Comparison of ENCODE assay signal across 10 mouse cellular contexts in genomic region chr10:41933536-41933935, GRCm38 (mm10).
DNase-seq lines count a peak whose midpoint lies in the region; ATAC-seq and TF ChIP-seq lines count a peak whose summit lies in the region.
"Had no signal": no experiment of that assay in that cellular context is flagged by ENCODE, and none has a peak within 500 bp of the region (broad histone marks: within the 10 kb centered on the region; RNA-seq: fewer than 3 reads in every experiment).

No protein-coding gene starts in this region.

- no peaks in the 10 kb centered on the region for H3K9me3 ChIP-seq in heart, embryonic 13.5 days
- H3K9me3 ChIP-seq: embryonic facial prominence, embryonic 15.5 days; lung, embryonic 15.5 days had no signal

- H3K9ac ChIP-seq in heart, embryonic 13.5 days = 0 out of 2 replicates have a peak overlapping the region, but pooled peaks have one; percentile 10
- H3K9ac ChIP-seq: embryonic facial prominence, embryonic 15.5 days; lung, embryonic 15.5 days had no signal

- H3K4me3 ChIP-seq in layer of hippocampus, adult 2 months = no peak overlapping the region
- H3K4me3 ChIP-seq in heart, embryonic 13.5 days = no peak overlapping the region
- H3K4me3 ChIP-seq: embryonic facial prominence, embryonic 15.5 days; lung, embryonic 15.5 days had no signal

- H3K4me1 ChIP-seq in heart, embryonic 13.5 days = peaks cover 70% of the 10 kb centered on the region

- peak; percentile 85 for TF ChIP-seq CTCF in layer of hippocampus, adult 2 months (conservative IDR thresholded peaks at IDR 0.05)

- H3K27ac ChIP-seq in layer of hippocampus, adult 2 months = peak overlapping the region; percentile 88
- peak overlapping the region; percentile 97 for H3K27ac ChIP-seq in heart, embryonic 13.5 days (replicated peaks)
- H3K27ac ChIP-seq: embryonic facial prominence, embryonic 15.5 days had no signal

- no peak overlapping the region for H3K4me2 ChIP-seq in heart, embryonic 13.5 days
- H3K4me2 ChIP-seq: embryonic facial prominence, embryonic 15.5 days had no signal

- peak in 1 of 2 experiments; percentile 67 for DNase-seq in layer of hippocampus, adult 2 months (ENCODE audit: low spot score in 2 of 2)
- DNase-seq in layer of hippocampus, postnatal 36 days = no peak
- peak; percentile 76 for DNase-seq in R1 (ENCODE audit: low read depth, low spot score)
- DNase-seq in cerebellum, postnatal 36 days = peak; percentile 73 to 75
- peak; percentile 69 for DNase-seq in layer of hippocampus, adult 9-11 months
- peak; percentile 39 for DNase-seq in mesoderm, embryonic 11.5 days (ENCODE audit: low read depth, low spot score)
- peak; percentile 20 to 73 for DNase-seq in thymus, postnatal 10 days (ENCODE audit: low spot score in 2 of 2)

- no peaks in the 10 kb centered on the region for H3K27me3 ChIP-seq in heart, embryonic 13.5 days (replicated peaks)
- H3K27me3 ChIP-seq: embryonic facial prominence, embryonic 15.5 days; lung, embryonic 15.5 days had no signal

- no peak for ATAC-seq in heart, embryonic 13.5 days (ENCODE audit: extremely low read depth, insufficient number of reproducible peaks, low FRiP score, low TSS enrichment)

- H3K36me3 ChIP-seq in heart, embryonic 13.5 days = no peaks in the 10 kb centered on the region
- H3K36me3 ChIP-seq: embryonic facial prominence, embryonic 15.5 days; lung, embryonic 15.5 days had no signal

- 49% methylated on average over 6 of the region's 6 CpGs for WGBS in heart, embryonic 13.5 days

Comparison
In these comparisons a context has a peak if more than half of its experiments do, and no peak if none do; other contexts are left out.
1. DNase-seq: peak in R1 (single experiment), cerebellum, postnatal 36 days (2 of 2), layer of hippocampus, adult 9-11 months (single experiment), mesoderm, embryonic 11.5 days (single experiment) and thymus, postnatal 10 days (2 of 2); none in layer of hippocampus, postnatal 36 days (0 of 2).